Mouse (Mus musculus) heart, postnatal 4 days (tissue): ENCODE measurements around the gene Arhgap27. TPM values are rescaled to one million over a fixed set of nuclear protein-coding genes. Genes with fewer than 3 reads are reported as not detected.
"Not testable (repeated sequence)": the region's sequence is repeated elsewhere in the genome, so short reads cannot be mapped to it uniquely, and the experiment has no call there.

Source experiments
- DNase-seq: peaks from one replicate; pipeline ENCODE4 v3.0.0; 2021
- total RNA-seq, 2 experiments: library from RNA; stranded (reverse); gene quantifications; 2 replicates each; pipeline ENCODE4 v1.2.3; 2021

Arhgap27 gene
- total RNA-seq, 2 experiments from 2014 or later: 23.5 to 25.4 TPM

DNA sequence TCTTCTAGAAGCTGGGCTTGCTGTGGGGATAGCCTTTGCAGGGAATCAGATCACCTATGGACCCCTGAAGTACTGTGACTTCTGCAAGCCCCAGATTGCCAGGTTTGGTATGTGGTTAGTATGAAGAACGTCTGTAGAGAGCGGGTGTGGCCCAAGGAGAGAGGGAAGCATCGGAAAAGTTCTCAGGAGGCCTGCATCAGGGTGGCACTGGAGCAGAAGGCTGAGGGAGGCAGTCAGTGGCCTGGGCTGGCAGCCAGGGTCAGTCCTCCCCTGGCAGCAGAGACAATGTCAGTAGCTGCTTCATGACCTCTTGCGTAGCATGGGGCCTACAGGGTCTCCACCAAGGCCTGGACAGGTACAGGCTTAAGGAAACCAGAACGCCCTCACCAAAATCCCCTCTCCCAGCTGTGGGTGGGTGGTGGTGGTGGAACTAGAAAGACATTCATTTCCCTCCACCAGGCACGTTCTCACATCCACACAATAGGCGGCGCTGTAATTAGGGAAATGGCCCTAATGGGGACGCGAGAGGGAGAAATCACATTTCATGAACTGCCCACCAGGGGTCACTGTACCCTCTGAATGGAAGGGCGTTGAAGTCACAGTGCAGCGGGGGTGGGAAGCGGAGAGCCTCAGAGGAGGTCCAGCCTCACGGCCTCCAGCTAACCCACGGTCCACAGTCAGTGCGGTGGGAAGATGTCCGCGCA lies 31.2 kb downstream of the Arhgap27 start:
- peak; percentile 94 for DNase-seq

DNA sequence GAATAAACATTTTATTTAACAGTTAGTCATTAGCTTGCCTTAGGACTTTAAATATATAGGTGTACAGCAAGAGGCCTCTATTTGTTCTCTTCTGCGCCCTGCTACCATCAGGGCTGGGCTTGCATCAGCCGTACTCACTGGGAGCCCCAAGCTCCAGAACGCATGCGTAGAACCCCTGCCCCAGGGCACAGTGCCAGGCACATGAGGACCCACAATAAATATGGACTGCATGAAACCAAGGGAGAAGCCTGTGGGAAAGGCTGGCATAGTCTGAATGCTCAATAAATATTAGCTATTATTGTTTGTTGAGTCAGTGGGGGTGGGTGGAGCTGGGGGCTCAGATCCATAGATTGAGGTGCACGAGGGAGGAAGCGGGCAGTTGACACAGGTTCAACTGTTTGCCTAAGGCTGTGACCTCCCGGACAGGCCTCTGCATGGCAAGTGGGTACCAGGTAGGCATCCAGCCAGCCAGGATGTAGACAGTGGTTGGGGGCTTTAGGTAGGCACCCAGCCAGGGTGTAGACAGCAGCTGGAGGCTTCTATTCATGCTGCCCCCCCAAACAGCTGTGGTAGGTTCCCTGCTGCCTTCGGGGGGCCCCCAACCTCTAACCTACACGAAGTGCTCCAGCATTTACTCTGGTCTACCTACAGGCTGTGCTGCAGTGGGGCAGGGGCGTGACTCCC lies 31.8 kb downstream of the Arhgap27 start:
- DNase-seq: no peak

DNA sequence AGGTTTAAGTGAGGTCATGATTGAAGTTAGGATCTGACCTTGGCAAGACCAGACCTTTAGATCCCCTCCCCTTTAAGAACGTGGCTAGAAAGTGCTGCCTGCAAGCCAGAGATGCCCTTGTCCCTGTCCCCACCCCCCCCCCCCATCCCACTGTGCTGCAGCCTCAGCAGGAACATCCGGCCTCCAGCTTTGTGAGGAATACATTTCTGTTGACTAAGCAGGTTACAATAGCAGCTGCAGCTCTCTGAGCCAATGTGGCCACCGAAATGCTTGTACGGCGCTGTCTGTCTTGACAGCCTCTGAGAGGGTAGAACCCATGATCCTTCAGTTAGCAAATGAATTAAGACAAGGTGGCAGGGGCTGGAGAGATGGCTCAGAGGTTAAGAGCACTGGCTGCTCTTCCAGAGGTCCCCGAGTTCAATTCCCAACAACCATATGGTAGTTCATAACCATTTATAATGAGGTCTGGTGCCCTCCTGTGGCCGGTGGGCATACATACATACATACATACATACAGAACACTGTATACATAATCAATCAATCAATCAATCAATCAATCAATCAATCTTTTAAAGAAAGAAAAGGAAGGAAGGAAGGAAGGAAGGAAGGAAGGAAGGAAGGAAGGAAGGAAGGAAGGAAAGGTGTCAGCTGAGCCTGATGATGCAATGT lies 32.7 kb downstream of the Arhgap27 start:
- DNase-seq: no peak

DNA sequence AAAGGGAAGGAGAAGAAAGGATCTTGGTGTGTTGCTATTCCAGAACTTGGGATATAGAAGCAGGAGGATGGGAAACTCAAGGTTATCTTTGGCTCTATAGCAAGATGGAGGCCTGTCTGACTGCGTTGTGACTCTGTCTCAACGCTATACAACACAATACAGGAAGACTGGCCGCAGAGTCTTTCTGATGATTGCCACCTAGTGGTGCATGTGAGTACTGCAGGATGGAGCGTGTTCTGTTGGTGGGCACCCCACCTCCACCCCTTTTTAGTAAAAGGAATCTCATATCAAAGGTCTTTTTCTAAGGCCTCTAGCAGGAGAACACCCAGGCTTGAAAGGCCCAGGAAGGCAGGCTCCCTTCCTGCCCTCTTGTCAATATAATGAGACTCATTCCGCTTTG lies 36.5 kb downstream of the Arhgap27 start:
- DNase-seq: peak; percentile 87

DNA sequence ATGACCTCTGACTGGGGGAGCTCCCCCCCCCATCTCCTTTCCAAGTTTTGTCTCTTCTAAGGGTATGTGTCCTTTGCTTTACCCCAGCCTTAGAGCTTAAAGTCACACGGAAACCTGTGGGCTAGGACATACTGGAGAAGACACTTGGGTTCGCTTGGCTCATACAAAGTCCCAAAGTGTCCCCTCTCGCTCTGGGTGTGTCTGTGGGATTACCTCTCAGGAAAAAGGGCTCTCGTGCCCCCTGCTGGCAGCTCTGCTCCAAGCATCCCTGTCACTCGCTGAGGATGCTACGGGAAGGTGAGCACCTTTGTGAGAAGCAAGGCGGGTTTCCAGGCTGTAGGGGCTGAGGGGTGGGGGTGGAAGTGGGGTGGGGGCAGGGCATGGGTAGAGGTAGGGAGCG lies 38.3 kb downstream of the Arhgap27 start:
- DNase-seq: peak; percentile 83

DNA sequence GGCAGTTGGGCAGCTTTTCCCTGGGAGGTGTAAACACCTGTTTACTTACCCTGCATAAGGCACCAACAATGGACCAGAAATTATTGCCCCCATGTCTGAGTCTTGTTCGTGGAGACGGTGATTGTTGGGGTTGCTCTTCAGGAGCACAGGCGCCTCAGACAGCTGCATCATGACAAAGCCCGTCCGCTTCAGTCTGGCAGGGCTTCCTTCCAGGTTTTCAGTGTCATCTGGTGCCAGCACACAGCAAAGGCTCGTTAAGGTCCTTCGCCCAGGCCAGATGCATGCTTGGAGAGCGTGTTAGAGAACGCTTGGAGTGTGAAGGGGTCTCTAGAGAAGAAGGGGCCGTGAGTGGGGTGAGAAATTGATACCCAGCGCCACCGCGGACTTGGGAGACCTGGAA lies 38.8 kb downstream of the Arhgap27 start:
- DNase-seq: no peak

DNA sequence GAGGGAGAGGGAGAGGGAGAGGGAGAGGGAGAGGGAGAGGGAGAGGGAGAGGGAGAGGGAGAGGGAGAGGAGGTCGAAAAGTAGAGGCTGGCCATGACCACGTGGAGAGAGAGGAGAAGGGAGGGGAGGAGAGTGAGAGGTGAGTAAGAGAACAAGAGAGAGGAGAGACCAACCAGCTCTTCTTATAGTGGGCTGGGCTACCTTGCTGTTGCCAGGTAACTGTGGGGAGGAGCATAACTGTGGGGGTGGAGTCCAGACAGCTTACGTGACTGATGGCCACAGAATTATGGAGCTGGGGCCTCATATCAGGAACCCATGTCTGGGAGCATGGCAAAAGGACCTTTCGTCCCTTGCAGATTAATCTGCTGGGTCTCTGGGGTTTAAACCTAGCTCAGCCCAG lies 40.7 kb downstream of the Arhgap27 start:
- not testable (repeated sequence) for DNase-seq

DNA sequence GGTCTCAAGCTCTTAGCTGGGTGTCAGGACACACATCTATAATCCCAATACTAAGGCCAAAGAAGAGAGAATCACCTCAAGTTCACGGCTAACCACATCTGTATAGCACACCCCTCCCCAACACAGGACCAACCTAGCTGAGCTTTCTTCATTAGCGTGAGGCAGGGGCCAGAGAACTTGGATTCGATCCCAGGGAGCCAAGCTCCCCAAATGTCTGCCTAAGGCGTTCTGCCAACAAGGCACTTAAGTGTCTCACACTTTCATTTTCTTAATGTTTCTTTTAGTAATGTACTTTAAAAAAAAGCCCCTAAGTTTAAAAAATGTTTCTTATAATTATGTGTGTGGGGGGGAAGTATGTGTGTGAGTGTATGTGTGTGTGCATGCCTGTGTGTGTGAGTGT lies 42.8 kb downstream of the Arhgap27 start:
- DNase-seq: no peak

DNA sequence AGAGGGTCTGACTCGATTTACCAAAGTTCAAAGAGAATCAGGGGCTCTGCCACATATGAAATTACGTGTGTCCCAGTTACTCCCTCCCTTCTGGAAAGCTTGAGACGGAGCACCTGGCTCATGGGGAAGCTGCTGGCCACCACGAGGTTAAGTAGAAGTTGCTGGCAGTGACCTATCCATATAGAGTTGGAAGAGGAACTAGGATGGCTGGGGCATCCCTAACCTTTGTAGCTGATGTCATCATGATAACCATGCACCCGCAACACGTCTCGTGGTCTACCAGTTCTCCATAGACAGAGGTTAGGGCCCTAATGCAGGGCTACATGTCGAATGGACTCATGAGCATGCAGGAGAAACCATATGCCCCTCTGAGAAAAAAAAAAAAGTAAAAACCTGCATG lies 43.3 kb downstream of the Arhgap27 start:
- no peak for DNase-seq

DNA sequence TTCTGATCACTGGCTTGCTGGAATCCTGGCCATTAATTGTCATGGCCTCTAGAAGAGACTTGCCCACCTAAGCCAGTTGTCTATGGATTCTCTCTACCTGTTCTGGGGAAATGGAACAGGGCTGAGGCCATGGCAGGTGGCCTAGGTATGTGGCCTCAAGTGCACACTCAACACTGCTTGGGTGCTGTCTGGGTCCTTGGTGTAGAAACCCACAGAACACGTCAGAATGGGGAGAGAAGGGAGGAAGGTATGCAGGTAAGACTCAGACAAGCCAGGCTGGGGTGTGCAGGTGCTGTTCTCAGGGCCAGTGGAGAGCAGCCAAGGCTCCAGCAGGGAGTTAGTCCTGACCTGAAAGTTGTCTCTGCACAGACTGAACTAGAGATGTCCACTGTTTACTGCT lies 45.5 kb downstream of the Arhgap27 start:
- no peak for DNase-seq

DNA sequence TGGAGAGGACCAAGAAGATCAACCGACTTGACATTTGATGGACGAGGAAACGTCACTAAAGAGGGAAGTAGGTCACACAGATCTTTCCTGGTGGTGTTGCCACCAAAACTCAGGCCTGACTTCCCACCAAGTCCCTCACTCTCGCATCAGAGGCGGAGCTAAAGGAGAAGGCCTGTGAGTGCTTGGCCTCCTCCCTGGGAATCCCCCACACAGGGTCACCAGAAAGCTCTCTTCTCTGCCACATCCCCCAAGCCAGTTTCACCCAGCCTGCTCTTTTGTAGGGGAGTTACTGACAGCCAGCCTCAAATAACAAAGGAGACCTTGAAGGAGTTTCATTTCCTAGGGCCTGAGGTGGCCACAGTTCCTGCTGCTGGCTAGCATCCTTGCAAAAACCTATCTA lies 48.1 kb downstream of the Arhgap27 start:
- no peak for DNase-seq

DNA sequence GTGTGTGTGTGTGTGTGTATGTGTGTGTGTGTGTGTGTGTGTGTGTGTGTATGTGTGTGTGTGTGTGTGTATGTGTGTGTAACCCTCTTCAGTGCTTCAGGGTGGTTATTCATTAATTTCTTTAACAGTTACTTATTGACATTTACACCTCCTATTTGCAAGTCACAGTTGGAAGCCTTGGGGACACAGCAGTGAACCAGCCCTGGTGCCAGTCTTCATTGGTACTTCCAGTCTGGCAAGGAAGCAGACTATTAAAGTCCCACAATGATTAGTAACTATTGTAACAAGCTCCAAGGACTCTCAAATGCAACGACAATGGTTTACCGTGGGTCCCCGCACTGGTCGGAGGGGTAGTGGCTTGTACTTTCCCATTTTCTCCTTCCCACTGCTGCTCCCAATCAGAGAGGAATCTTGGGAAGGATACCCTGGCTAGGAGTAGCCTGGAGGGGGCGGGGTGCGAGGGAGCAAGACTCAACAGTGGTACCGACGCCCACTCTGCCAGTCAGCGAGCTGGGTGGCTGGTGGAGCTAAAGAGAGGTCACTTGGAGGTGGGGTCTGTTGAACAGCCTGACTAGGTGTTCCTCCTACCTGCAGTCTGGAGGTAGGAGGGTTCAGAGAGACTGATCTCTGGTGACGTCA lies 48.6 kb downstream of the Arhgap27 start:
- DNase-seq: no peak

DNA sequence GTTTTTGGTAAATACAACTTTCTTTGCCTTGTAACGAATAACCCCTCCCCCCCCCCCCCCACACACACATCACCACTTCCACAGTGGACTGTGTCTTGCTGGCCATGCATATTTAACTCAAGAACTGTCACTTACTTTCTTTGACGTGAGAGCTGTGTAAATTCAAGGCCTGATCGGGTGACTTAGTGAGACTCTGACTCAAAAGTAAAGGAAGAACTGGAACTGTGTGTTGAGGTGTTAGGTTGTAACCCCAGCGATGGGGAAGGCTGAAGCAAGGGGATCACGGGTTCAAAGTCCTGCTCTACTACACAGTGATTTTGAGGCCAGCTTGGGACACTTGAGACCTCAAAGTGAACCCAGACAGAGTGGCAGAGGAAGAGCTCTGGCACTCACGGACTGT lies 50.0 kb downstream of the Arhgap27 start:
- no peak for DNase-seq

DNA sequence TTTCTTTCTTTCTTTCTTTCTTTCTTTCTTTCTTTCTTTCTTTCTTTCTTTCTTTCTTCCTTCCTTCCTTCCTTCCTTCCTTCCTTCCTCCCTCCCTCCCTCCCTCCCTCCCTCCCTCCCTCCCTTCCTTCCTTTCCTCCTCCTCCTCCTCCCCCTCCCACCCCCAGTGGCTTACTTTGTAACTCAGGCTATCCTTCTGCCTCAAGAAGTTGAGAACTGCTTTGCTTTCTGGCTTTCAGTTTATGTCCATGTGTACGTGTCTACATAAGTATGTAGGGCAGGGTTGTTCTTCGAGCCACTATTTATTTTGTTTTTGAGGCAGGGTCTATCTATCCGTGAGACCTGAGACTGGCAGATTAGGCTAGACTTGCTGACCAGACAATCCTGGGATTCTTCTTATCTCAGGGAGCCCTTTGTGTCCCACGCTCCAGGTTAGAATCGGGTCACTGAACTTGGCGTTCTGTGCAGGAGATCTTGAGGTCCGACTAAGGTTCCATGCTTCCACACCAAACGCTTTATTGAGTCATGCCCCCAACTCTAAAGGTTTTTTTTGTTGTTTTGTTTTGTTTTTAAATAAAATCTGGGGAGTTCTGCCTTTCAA lies 50.7 kb downstream of the Arhgap27 start:
- DNase-seq: no peak

DNA sequence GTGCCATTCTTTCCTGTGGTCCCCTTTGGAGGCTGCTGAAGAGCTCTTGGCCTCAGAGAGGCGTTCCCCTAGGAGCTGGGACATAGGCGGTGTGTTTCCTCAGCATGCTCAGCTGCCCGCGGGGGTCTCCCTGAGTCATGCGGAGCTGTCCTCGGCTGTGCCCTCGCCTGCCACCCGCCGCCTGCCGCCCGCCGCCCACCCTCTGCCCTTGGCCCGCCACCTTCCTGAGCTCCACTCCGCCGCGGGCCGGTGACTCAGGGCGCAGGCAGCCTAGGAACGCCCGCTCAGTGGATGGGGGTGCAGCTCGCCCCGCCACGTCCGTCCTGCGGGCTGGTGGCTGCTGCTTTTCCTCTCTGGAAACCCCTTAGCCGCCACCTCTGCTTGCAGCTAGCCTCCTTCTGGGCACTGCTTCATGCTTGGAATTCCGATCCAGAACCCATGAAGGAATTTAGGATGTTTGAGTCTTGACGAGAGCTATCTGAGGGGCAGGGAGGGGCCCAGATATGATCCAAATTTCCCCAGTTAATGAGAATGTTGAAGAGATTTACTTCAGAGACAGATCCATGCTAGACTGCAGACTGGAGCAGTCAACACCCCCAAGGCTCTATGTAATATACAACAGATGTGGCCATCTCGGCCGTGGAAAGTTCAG lies 51.4 kb downstream of the Arhgap27 start:
- peak; percentile 82 for DNase-seq

DNA sequence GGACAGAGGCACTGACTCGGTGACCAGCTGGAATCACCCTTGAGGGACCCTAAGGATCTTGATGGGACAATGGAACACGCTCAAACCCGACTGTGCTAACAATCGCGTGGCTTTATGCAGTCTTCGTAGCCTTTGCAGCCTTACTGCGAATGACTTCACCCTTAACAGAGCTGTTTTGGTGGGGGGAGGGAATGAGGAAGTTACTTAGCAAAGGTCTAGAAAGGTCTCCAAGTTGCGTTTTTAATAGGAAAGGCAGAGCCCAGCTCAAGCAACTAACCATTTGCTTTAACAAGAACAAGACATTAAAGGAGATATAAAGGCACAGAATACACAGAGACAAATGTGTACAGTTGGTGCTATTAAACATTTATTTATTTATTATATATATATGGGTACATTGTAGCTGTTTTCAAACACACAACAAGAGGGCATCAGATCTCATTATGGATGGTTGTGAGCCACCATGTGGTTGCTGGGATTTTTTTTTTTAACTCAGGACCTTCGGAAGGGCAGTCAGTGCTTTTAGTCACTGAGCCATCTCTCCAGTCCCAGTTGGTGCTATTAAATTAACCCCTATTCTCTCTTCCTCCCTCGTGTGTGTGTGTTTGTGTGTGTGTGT lies 53.4 kb downstream of the Arhgap27 start:
- no peak for DNase-seq

DNA sequence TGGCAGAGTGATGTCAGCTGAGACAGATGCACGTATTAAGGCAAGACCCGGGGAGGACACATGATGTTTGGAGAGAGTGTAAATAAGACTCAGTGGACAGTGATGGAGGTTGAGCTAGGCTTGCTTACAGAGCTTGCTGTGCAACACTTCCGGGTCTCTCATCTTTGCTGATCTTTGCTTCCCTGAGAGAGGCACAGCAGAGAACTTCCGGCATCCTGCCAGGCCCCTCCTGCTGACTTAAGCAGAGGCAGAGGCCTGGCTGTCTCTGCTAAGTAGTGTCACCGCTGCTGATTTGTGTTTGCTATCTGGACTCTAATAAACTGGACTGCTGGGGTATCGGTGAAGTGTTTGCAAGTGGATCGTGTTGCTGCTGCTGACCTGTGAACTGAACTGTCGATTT lies 55.6 kb downstream of the Arhgap27 start:
- DNase-seq: peak; percentile 63

DNA sequence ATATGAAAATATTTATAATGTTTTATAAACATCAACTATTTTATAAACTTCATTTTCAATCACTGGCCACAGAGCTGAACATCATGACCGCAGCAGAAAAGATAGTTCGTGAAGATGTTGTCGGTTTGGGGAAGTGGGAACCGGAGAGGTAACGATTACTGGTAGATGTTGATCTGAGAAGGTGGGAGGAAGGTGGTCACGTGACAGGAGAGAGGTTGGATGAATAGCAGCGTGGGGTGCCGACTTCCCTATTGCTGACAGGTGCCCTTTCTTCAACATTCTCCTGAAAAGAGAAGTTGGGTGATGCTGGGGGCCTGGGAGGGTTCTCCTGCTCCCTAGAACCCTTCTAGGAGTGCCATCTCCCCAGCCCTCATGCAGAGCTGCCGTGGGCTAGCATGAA lies 59.0 kb downstream of the Arhgap27 start:
- DNase-seq: no peak

DNA sequence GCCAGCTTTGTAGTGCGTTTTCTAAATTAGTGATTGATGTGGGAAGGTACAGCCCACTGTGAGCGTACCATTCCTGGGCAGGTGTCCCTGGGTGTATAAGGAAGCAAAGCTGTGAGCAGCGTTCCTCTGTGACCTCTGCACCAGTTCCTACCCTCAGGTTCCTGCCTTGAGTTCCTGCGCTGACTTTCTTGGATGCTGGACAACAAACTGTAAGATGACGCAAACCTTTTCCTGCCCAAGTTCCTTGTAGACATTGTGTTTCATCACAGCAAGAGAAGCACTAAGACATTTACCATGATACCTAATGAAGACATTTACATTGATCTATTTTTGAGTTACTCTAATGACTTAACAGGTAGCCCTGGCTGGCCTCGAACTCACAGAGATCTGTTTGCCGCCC lies 68.7 kb downstream of the Arhgap27 start:
- DNase-seq: no peak

DNA sequence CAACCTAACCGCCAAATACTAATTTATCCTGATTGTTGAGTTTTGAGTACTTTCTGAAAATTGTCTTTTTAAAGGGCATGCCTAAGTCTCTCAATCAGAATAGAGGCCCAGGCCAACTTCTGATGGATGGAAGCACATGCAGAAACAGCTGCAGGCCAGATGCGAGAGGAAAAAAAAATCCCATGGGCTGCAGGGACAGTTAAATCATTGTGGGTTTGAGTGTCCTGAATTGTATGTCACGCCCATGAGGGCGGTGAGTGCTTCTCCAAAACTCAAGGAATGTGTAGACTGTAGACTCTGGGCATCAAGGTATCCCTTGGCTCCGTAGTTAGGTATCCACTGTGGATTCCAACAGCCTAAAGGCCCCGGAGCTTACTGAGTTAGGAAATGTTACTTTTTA lies 69.4 kb downstream of the Arhgap27 start:
- peak; percentile 33 for DNase-seq

DNA sequence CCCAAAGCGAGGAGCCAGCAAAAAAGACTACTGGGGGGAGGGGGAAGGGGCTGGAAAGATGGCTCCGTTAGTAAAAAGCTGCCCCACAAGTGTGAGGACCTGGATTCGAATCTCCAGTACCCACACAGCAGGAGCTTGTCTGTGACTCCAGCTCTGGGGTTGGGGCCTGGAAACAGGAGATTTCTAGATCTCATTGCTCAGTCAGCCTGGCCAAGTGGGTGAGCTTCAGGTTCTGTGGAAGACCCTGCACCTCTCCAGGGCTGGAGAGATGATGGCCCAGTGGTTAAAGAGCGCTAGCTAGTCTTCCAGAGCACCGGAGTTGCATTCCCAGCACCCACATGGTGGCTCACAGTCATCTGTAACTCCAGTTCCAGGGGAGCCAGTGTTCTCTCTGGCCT lies 70.6 kb downstream of the Arhgap27 start:
- no peak for DNase-seq
